Mouse (Mus musculus): ENCODE data around the gene Cd27. TPM values are rescaled to one million over a fixed set of nuclear protein-coding genes. Genes with fewer than 3 reads are reported as not detected.
"Not testable (repeated sequence)": the region's sequence is repeated elsewhere in the genome, so short reads cannot be mapped to it uniquely, and the experiment has no call there.

Gene Cd27
- 2.8 and 3.3 TPM in 2 replicates for polyA plus RNA-seq (2015; fragmentation: Nextera tagmentation; extraction: Ambion mirVana)

DNA sequence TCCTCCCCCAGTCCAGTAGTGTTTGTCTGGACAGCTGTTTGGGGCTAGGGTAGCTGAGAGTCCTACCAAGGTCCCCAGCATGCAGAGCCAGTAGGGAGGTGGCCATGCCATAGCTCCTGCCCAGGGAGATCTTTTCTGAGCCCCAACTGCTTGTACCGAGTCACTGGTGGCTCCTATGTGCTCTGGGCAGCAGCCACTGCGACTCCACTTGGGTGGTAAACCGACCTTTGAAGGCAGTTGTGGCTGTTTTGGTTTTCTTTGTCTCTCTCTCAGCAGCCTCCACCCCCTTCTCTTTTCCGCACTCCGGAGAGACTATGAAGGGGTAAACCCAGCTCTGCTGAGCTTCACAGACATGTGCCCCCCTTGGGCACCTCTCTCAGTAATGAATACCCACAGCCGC lies at the start of gene Cd27:
Gene Cd27 (minus strand): TSS at position 229 of the 400 bp plus-strand sequence.
- H3K9me3 ChIP-seq (replicated peaks): no peaks in the 10 kb centered on the region
- peaks cover 15% of the 10 kb centered on the region for H3K4me1 ChIP-seq
- H3K9ac ChIP-seq: no peak within 1 kb of the TSS
- H3K27me3 ChIP-seq: no peaks in the 10 kb centered on the region
- H3K4me3 ChIP-seq (replicated peaks): no peak within 1 kb of the TSS
- no peak within 1 kb of the TSS for H3K4me2 ChIP-seq (replicated peaks)
- no peak for ATAC-seq (ENCODE audit: insufficient number of reproducible peaks, low FRiP score, low TSS enrichment, low read depth)
- H3K36me3 ChIP-seq: no peaks in the 10 kb centered on the region
- 32% methylated on average over 6 of the region's 6 CpGs for WGBS
- H3K27ac ChIP-seq (replicated peaks): no peak within 1 kb of the TSS

- 95% methylated on average over 22 of the region's 22 CpGs for WGBS
- peak; percentile 45; the same call in 1 of the 2 replicates for ATAC-seq (ENCODE audit: insufficient number of reproducible peaks, low FRiP score, low TSS enrichment, low read depth)
- no peaks in the 10 kb centered on the region for H3K36me3 ChIP-seq
- H3K4me1 ChIP-seq: peaks cover 14% of the 10 kb centered on the region; the same call in 1 of the 2 replicates
- H3K9ac ChIP-seq: no peak within 1 kb of the TSS
- H3K27ac ChIP-seq (replicated peaks): no peak within 1 kb of the TSS
- H3K9me3 ChIP-seq (replicated peaks): 0 out of 2 replicates have a peak, but pooled peaks cover 5% of the 10 kb centered on the region
- H3K4me3 ChIP-seq (replicated peaks): no peak within 1 kb of the TSS
- no peak within 1 kb of the TSS for H3K4me2 ChIP-seq (replicated peaks)
- H3K27me3 ChIP-seq: no peaks in the 10 kb centered on the region
Observed at GRCm38 (mm10) chr6:125285890-125286289, 49.1 kb upstream of the Cd27 start, which contains the start of gene Tuba3a. Tuba3a (minus strand) TSS chr6:125286042.

- Histone ChIP-seq H3K4me3 (replicated peaks) (no peak overlapping the region), H3K9me3 (replicated peaks) (0 out of 2 replicates have a peak, but pooled peaks cover 5% of the 10 kb centered on the region), H3K4me2 (replicated peaks) (no peak overlapping the region), H3K4me1 (peaks cover 14% of the 10 kb centered on the region; the same call in 1 of the 2 replicates), H3K36me3 (no peaks in the 10 kb centered on the region), H3K27ac (replicated peaks) (no peak overlapping the region), H3K27me3 (no peaks in the 10 kb centered on the region), H3K9ac (no peak overlapping the region)
- 85% methylated on average over 7 of the region's 7 CpGs for WGBS
- no peak for ATAC-seq (ENCODE audit: insufficient number of reproducible peaks, low FRiP score, low TSS enrichment, low read depth)
Observed at GRCm38 (mm10) chr6:125284751-125285150, 47.9 kb upstream of the Cd27 start.

DNA sequence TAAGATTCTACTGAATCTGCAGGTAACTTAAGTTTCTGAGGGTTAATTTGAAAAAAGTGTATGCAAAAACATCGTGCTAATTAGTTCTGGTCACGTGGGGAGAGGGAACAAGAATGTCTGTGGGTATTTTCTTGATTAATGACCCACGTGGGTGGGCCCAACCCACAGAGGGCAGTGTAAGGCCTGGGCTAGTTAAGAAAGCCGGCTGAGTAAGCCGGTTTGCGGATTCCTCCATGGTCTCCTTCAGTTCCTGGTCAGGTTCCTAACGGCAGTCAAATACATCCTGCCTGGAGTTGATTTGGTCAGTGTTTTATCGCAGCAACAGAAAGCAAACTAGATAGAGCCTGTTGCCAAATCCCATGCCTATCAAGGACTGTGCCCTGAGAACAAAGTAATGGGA lies 47.4 kb upstream of the Cd27 start:
- WGBS: 49% methylated on average over 8 of the region's 8 CpGs
- H3K4me1 ChIP-seq: peaks cover 14% of the 10 kb centered on the region; the same call in 1 of the 2 replicates
- H3K27me3 ChIP-seq: no peaks in the 10 kb centered on the region
- no peak for ATAC-seq (ENCODE audit: insufficient number of reproducible peaks, low FRiP score, low TSS enrichment, low read depth)
- no peak overlapping the region for H3K4me2 ChIP-seq (replicated peaks)
- no peaks in the 10 kb centered on the region for H3K36me3 ChIP-seq
- 0 out of 2 replicates have a peak, but pooled peaks cover 5% of the 10 kb centered on the region for H3K9me3 ChIP-seq (replicated peaks)
- H3K4me3 ChIP-seq (replicated peaks): no peak overlapping the region
- no peak overlapping the region for H3K27ac ChIP-seq (replicated peaks)
- no peak overlapping the region for H3K9ac ChIP-seq

- H3K4me3 ChIP-seq (replicated peaks); ATAC-seq (ENCODE audit: insufficient number of reproducible peaks, low FRiP score, low TSS enrichment, low read depth): not testable (repeated sequence)
- 90% methylated on average over 13 of the region's 13 CpGs for WGBS
Observed at GRCm38 (mm10) chr6:125282721-125283120, 45.9 kb upstream of the Cd27 start.

DNA sequence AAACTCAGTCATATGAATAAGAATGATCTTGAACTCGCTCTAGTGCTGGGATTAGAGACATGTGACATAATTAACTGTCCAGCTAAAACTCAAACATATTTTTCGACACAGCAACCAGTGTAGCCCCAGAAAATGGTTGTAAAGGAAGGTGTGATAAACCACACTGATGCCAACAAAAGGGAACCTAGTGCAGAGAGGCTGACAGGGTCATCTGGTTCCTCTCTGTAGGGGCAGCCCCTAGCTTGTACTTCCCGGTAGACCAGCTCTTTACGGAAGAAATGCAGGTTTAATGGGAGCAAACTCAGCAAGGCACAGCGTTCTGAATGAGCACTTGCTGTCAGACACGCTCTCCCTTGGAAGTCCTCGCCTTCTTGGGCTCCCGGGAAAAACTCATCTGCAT lies 42.9 kb upstream of the Cd27 start:
- no peak overlapping the region for H3K4me3 ChIP-seq (replicated peaks)
- no peaks in the 10 kb centered on the region for H3K27me3 ChIP-seq
- H3K9ac ChIP-seq: no peak overlapping the region
- H3K9me3 ChIP-seq (replicated peaks): 0 out of 2 replicates have a peak, but pooled peaks cover 1% of the 10 kb centered on the region
- no peaks in the 10 kb centered on the region for H3K36me3 ChIP-seq
- WGBS: 63% methylated on average over 8 of the region's 8 CpGs
- no peak overlapping the region for H3K4me2 ChIP-seq (replicated peaks)
- H3K27ac ChIP-seq (replicated peaks): no peak overlapping the region
- no peaks in the 10 kb centered on the region for H3K4me1 ChIP-seq
- ATAC-seq (ENCODE audit: insufficient number of reproducible peaks, low FRiP score, low TSS enrichment, low read depth): no peak

More at GRCm38 (mm10) chr6:125282721-125283120, 45.9 kb upstream of the Cd27 start:
- H3K36me3 ChIP-seq; H3K9me3 ChIP-seq (replicated peaks); H3K27ac ChIP-seq (replicated peaks); H3K4me2 ChIP-seq (replicated peaks); H3K27me3 ChIP-seq; H3K9ac ChIP-seq: not testable (repeated sequence)
- H3K4me1 ChIP-seq: peaks cover 13% of the 10 kb centered on the region; the same call in 1 of the 2 replicates

- Histone ChIP-seq H3K4me3 (replicated peaks) (no peak overlapping the region), H3K27me3 (no peaks in the 10 kb centered on the region), H3K4me1 (peaks cover 4% of the 10 kb centered on the region), H3K36me3 (no peaks in the 10 kb centered on the region), H3K27ac (replicated peaks) (no peak overlapping the region), H3K9me3 (replicated peaks) (no peaks in the 10 kb centered on the region), H3K9ac (no peak overlapping the region), H3K4me2 (replicated peaks) (no peak overlapping the region)
- no peak for ATAC-seq (ENCODE audit: insufficient number of reproducible peaks, low FRiP score, low TSS enrichment, low read depth)
- 59% methylated on average over 15 of the region's 15 CpGs for WGBS
Observed at GRCm38 (mm10) chr6:125274841-125275563, 38.2 kb upstream of the Cd27 start.

GRCm38 (mm10) chr6:125272228-125272785 lies 35.5 kb upstream of the Cd27 start:
- Histone ChIP-seq H3K4me2 (replicated peaks) (no peak overlapping the region), H3K4me3 (replicated peaks) (no peak overlapping the region), H3K27me3 (no peaks in the 10 kb centered on the region), H3K36me3 (no peaks in the 10 kb centered on the region), H3K27ac (replicated peaks) (no peak overlapping the region), H3K9me3 (replicated peaks) (no peaks in the 10 kb centered on the region), H3K9ac (no peak overlapping the region), H3K4me1 (peaks cover 4% of the 10 kb centered on the region)
- WGBS: 68% methylated on average over 10 of the region's 10 CpGs
- ATAC-seq (ENCODE audit: insufficient number of reproducible peaks, low FRiP score, low TSS enrichment, low read depth): no peak

GRCm38 (mm10) chr6:125271455-125272227 lies 34.8 kb upstream of the Cd27 start:
- Histone ChIP-seq H3K9me3 (replicated peaks) (no peaks in the 10 kb centered on the region), H3K4me1 (peaks cover 4% of the 10 kb centered on the region), H3K36me3 (no peaks in the 10 kb centered on the region), H3K9ac (no peak overlapping the region), H3K4me3 (replicated peaks) (peak overlapping the region; percentile 28; the same call in 1 of the 2 replicates), H3K27me3 (no peaks in the 10 kb centered on the region), H3K4me2 (replicated peaks) (peak overlapping the region; percentile 55), H3K27ac (replicated peaks) (peak overlapping the region; percentile 40; the same call in 1 of the 2 replicates)
- peak; percentile 85 for ATAC-seq (ENCODE audit: insufficient number of reproducible peaks, low FRiP score, low TSS enrichment, low read depth)
- WGBS: 14% methylated on average over 17 of the region's 17 CpGs

DNA sequence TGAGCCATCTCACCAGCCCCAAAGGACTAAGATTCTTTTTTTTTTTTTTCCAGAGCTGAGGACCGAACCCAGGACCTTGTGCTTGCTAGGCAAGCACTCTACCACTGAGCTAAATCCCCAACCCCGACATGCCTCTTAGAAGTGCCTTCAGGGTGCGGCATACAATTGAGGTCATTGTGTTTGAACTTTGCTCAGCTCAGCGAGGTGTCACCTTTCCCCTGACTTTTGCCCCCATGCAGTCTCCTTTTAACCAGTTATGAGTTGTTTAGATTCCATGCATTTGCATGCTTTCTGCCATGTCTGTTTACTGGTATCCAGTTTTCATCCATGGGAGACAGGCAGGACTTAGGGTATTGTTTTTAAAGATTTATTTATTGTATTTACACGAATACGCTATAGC lies 32.0 kb upstream of the Cd27 start:
- H3K9ac ChIP-seq: no peak overlapping the region
- no peak overlapping the region for H3K27ac ChIP-seq (replicated peaks)
- H3K4me2 ChIP-seq (replicated peaks): no peak overlapping the region
- no peaks in the 10 kb centered on the region for H3K9me3 ChIP-seq (replicated peaks)
- 30% methylated on average over 6 of the region's 6 CpGs for WGBS
- no peaks in the 10 kb centered on the region for H3K27me3 ChIP-seq
- H3K4me1 ChIP-seq: peaks cover 4% of the 10 kb centered on the region
- H3K4me3 ChIP-seq (replicated peaks): no peak overlapping the region
- no peak for ATAC-seq (ENCODE audit: insufficient number of reproducible peaks, low FRiP score, low TSS enrichment, low read depth)
- no peaks in the 10 kb centered on the region for H3K36me3 ChIP-seq

- ATAC-seq (ENCODE audit: insufficient number of reproducible peaks, low FRiP score, low TSS enrichment, low read depth): no peak
- 81% methylated on average over 3 of the region's 3 CpGs for WGBS
- no peaks in the 10 kb centered on the region for H3K9me3 ChIP-seq (replicated peaks)
- H3K9ac ChIP-seq: no peak overlapping the region
- no peak overlapping the region for H3K27ac ChIP-seq (replicated peaks)
- H3K27me3 ChIP-seq: no peaks in the 10 kb centered on the region
- H3K4me3 ChIP-seq (replicated peaks): no peak overlapping the region
- H3K4me1 ChIP-seq: peaks cover 4% of the 10 kb centered on the region
- H3K36me3 ChIP-seq: no peaks in the 10 kb centered on the region
- H3K4me2 ChIP-seq (replicated peaks): no peak overlapping the region
Observed at GRCm38 (mm10) chr6:125267469-125267868, 30.7 kb upstream of the Cd27 start.

Data from embryonic facial prominence, embryonic 15.5 days (tissue).